Mouse (Mus musculus): ENCODE measurements at regions not wholly inside any gene's neighbourhood (a gene's known extent, or its start where the extent isn't known, plus 50 kb on each side); places are given as distances from the start of the nearest gene placed in this dataset.

DNA sequence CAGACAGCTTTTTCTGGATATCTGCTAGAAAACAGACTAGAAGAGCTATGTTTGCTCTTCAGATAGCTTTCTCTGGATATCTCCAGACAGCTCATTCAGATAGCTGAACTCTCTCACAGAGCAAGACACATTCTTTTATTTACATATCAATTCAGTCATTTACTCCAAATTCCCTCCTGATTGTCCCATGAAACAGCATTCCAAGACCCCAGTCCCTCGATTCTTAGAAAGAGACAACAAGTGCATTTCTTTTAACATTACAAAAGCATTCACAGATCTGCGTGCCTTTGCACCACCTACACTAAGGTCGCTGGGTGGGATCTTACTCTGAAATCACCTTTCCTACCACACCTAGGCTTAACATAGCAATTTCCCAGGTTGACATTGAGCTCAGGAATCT, 1039.5 kb upstream of the Ddx18 start:
- intact Hi-C loops (cut with DNase I): no loop called here
- no peak for DNase-seq (ENCODE audit: low spot score)

DNA sequence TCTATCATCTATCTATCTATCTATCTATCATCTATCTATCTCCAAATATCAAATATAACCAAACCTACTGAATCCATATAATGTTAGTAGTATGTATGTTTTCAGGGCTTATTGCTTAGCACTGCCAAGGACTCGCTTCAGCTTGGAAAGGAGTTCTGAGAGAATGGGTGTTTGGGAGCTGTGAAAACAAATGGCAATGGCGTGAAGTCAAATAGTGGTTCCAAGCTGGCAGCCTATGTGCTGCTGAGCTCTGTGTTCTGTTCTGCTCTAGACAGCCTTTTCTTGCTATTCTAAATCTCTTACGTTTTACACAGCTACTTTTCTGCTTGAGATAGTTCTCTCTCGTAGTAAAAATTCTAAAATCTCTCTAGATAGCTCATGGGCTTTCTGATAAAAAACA, 1008.2 kb upstream of the Ddx18 start:
- intact Hi-C loops (cut with DNase I): no loop called here
- DNase-seq (ENCODE audit: low spot score): no peak

DNA sequence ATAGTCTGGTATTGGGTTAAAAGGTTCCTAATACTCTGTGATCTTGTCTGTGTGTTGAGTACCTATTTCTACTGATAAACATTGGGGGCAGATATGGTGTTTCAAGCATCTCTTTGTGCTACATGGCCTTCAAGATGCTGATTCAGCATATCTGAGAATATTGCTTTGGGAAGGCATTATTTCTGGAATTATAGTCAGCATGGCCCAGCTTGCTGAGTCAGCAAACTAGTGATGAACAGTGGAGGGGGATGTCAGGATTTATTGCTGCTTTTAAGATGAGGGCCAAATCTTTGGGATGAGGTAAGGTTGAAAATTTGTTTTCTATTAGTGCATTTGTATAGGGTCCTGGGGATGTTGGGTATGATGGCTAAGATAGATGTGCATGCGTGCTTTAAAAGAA, 983.8 kb upstream of the Ddx18 start:
- intact Hi-C loops (cut with DNase I): no loop called here
- no peak for DNase-seq (ENCODE audit: low spot score)

DNA sequence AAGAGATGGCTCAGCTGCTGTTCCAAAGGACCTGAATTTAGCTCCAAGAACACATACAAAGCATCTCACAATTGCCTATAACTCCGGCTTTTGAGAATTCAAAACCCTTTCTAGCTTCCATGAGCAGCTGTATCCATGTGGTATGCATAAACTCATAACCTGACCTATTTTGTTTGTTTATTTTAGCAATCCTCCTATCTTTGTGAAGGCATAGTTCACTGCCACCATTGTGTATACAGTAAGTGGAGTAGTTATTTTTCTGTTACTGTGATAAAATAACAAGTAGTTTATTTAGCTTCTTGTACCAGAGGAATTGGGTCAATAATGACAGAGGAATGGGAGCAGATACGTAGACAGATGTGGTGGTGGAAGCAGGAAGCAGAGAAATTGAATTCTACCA, 941.8 kb upstream of the Ddx18 start:
- intact Hi-C loops (cut with DNase I): no loop called here
- DNase-seq (ENCODE audit: low spot score): no peak

DNA sequence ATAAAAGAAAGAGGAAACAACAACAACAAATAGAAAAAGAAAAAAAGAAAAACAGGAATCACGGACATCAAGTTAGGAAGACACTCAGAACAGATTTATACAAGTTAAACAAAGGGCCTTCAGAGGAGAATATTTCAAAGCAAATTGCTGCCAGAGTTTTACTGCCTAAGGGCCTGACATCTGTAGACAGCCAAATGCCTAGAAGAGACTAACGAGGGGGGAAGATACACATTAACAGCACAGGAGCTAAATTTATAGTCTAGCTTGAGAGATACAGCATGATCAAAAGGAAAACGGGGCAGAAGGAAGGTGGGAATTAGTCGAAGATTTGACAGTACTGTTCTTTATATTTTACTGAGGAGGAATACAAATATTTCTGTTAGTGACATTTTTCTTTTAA, 933.9 kb upstream of the Ddx18 start:
- intact Hi-C loops (cut with DNase I): no loop called here
- DNase-seq (ENCODE audit: low spot score): no peak

DNA sequence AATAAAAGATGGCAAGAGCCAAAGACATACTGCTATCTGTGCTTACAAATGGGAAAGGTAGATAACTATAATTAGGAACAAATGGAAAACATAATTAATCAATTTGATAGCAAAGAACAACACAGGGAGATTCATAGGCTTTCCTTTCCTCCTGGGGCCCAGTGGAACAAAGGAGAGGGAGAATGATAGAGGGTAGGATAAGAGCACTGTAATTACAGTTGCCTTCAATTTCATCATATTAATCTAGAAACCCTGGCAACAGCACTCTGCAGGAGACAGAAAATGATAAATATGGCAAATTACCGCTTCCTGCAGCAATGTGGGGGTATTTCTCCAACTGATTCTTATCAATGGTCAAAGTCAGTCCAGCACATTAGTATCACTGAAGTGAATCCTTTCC, 910.2 kb upstream of the Ddx18 start:
- no peak for DNase-seq (ENCODE audit: low spot score)
- intact Hi-C loops (cut with DNase I): no loop called here

DNA sequence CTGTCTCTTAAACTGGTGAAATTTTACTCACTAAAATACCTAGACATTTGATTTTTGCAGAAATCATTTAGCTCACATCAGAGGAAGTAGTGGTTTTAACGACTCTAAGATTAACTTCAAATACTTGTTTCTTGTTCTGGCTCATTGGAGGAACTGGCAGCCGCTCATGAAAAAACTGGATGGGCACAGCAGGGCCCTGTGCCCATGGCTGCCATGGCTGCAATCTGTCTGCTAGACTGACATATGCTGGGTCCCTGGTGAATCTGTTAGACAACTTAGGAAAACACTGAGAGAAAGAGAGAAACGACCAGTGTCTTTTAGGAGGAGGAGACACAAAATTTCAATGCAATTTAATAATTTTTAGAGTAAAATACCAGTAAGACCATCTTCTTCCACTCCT, 896.1 kb upstream of the Ddx18 start:
- DNase-seq (ENCODE audit: low spot score): no peak
- intact Hi-C loops (cut with DNase I): no loop called here

DNA sequence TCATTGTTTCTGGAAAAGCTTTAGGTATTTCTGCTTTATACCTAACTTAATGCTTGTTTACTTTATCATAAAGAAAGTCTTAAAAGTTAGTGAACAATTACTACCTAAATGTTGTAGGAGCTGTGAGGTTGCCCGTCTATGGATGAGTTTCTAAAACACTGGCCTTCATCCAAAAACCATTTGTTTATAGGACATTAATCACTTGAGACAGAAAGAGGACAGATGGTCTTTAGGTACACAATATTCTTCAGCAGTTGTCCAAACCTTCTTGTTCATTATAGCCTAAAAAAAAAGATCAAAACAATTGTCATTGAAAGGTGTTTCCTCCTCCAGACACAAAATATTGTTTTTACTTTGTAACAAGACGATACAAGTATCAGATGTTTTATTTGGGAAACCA, 891.3 kb upstream of the Ddx18 start:
- intact Hi-C loops (cut with DNase I): no loop called here
- no peak for DNase-seq (ENCODE audit: low spot score)

DNA sequence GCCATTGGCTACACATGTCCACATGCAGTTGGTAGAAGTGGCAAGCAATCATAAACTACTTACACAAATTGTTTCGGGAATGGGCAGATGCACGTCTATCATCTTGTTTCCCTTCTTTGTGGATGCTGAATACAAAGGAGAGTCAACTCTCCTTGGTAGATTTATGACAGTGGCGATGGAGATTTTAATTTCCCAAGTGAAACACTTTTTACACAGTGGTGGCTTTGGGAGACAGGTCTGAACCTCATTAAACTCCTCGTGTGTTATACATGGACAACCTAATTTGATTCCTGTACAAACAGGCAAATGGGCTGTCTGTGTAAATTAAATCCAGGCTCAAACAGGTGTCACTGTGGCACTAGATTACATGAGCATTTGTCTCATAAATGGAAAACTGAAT, 887.1 kb upstream of the Ddx18 start:
- intact Hi-C loops (cut with DNase I): no loop called here
- DNase-seq (ENCODE audit: low spot score): no peak

DNA sequence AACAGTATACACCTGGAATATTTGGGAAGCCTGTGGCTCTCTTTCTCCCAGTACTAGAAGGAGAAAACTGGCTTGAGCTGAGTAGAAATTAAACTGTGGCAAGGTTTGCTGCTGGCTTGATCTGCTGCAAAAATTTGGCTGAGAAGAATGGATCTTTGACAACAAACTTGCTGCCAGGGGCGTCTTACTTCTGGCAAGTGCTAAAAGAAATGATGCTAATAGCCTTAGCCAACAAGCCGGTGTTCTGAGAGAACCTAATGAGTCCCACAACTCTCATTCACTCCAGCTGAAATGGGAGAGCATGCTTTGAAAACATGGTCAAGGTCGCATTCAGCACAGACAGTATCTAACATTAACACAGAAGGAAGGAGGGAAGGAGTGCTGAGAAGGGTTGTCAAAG, 885.8 kb upstream of the Ddx18 start:
- no peak for DNase-seq (ENCODE audit: low spot score)
- intact Hi-C loops (cut with DNase I): no loop called here

DNA sequence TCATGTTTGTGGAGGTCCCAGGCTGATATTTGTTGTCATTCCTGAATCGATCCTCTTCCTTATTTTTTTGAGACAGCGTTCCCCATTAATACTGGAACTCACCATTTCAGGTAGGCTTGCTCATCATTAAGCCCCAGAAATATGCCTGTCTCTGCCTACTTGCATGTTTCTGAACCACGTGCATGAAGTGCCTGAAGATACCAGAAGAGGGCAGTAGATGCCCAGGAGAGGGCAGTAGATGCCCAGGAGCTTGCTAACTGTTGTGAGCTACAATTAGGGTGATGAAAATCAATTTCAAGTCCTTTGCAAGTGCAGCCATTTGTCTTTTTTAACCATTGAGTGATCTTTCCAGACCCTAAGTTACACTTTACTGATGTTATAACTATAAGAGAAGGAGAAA, 871.6 kb upstream of the Ddx18 start:
- DNase-seq (ENCODE audit: low spot score): no peak
- intact Hi-C loops (cut with DNase I): no loop called here

DNA sequence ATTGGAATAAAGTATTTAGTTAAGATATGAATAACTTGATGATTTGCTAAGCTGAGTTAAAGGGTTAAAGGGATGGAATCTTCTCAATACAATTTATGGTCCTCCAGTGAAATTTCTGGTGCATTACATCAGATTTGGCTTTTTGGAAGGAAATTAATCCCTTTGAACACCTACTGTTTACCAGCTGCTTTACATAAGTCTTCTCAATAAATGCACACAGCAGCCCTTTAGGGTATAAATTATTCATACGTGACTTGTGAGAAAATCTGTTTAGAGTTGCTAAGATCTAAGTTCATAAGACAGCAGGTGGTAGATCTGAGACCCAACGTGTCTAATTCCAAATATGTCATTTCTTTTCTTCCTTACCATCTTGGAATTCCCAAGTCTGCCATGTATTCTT, 855.7 kb upstream of the Ddx18 start:
- intact Hi-C loops (cut with DNase I): no loop called here
- DNase-seq (ENCODE audit: low spot score): no peak

DNA sequence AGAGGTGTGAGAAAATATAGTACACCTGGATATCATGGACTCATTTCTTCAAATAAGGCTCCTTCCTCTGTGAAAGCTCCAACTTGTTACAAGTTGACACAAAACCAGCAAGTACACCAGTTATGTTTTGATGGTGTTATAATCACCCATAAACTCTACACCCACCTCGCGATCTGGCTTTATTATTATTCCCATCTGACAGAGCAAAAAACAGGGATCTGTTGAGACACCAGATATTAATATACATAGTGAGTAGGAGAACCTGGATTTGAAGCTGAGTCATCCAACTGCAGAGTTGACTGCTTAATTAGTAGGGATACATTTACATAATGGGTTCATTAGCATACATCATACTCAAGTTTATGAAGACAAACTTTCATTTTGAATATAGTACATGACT, 828.6 kb upstream of the Ddx18 start:
- intact Hi-C loops (cut with DNase I): no loop called here
- no peak for DNase-seq (ENCODE audit: low spot score)

DNA sequence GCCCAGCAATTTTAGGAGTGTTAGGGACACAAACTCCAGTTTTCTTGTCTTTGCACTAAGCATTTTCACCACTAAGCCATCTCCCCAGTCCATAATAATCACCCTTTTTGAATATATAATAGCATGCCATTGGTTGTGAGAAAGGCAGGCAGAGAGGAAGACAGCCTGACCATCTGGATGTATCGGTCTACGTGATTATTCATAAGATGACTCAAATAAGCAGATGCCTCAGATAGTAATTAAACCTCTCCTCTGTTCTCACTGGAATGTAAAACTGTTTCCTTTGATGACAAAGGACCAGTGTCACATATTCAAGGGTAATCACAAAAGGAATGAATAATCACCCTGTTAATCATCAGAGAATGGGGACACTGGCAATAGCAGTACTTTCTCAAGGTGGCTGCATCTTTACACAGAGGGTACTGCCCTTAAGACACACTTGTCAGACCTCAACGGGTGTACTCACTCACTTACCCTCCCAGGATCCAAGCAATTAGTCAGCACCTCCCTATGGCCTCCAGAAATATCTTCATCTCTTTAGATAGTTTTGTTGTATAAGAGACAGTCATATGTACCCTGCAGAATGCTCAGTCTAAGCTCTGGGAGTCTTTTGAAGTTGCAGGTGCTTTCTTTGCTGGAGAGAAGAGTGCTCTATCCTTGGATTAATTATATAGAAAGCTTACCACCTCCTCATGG, 826.0 kb upstream of the Ddx18 start:
- intact Hi-C loops (cut with DNase I): no loop called here
- no peak for DNase-seq (ENCODE audit: low spot score)

DNA sequence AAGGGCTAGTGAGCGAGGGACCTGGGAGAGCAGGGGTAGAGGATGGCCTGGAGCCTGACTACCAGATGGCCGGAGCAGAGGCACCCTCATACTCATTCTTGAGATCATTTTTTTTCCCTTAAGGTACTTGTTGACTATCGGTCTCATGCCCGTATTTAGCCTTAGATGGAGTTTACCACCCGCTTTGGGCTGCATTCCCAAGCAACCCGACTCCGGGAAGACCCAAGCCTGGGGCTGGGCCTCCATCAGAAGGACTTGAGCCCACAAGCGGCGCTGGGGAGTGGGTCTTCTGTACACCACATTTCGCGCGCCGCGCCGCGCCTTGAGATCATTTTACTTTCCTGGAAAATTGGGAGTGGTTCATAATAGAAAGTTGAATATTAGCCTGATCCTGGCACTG, 789.2 kb upstream of the Ddx18 start:
- intact Hi-C loops (cut with DNase I): no loop called here
- peak; percentile 74 for DNase-seq (ENCODE audit: low spot score)

DNA sequence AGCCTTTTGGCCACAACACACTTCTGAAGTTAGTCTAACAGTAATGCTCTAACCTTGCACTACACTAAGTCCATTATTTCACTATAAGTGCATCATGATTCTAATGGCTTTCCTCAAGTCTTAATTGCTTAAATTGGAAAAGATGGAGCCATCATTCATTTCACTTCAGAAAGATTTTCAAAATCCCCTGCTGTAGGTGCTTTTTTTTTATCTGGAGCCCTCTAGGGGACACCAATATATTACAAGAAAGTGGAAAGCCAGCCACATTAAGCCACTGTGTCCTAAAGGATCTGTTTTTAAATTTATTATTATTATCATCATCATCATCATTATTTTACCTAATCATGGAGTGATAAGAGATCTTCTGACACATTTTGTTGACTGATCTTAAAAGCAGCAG, 783.7 kb upstream of the Ddx18 start:
- DNase-seq (ENCODE audit: low spot score): no peak
- intact Hi-C loops (cut with DNase I): no loop called here

DNA sequence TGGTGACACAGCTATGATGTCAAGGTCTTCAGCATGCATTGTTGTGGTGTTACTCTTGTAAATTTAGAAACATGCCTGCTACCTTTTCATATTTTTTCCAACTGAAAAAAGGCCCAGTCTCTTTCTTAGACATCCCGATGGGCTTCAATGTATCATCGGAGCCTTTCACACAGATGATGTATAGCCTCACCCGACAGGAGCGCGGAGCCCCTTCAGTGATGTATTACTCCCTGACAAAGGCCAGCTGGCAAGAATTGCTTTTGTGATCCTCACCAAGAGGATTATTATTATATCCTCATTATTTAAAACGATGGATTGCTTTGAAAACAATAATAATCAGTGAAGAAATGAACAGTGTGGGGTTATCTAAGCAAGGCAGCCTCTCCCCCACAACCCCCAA, 765.5 kb upstream of the Ddx18 start:
- no peak for DNase-seq (ENCODE audit: low spot score)
- intact Hi-C loops (cut with DNase I): no loop called here

DNA sequence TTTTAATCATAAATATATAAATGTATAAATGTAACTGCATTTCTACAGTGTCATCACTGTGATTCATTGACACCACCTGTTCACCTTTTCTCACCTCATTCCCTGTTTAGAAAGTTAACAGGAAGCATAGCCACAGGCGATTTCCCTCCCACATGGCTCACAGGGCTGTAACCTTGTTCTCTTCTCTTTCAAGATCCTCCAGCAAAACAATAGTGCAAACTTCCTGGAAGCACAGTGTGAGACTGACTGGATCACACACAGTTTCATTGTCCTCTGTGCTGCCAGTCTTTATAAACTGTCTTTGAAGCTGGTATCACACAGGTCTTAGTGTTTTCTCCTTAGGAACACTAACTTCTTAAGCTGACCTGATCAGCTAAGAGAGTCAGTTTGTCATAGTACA, 760.5 kb upstream of the Ddx18 start:
- intact Hi-C loops (cut with DNase I): no loop called here
- no peak for DNase-seq (ENCODE audit: low spot score)
